Mouse (Mus musculus): ENCODE data around the gene Il4ra.

GRCm38 (mm10) chr7:125561085-125561690 is 9.3 kb downstream of the Il4ra start:
- no peak for TF ChIP-seq CTCF (IDR thresholded peaks at IDR 0.05; ENCODE audit: low read depth, low read length)
- TF ChIP-seq POLR2A (IDR thresholded peaks at IDR 0.05; ENCODE audit: extremely low read depth, insufficient read depth, low read length): no peak
